Mouse (Mus musculus): ENCODE measurements around the gene Kantr. TPM values are rescaled to one million over a fixed set of nuclear protein-coding genes. Genes with fewer than 3 reads are reported as not detected.
"Not testable (repeated sequence)": the region's sequence is repeated elsewhere in the genome, so short reads cannot be mapped to it uniquely, and the experiment has no call there.

The Kantr gene
- polyA plus RNA-seq, 1 experiment, result not detected

DNA sequence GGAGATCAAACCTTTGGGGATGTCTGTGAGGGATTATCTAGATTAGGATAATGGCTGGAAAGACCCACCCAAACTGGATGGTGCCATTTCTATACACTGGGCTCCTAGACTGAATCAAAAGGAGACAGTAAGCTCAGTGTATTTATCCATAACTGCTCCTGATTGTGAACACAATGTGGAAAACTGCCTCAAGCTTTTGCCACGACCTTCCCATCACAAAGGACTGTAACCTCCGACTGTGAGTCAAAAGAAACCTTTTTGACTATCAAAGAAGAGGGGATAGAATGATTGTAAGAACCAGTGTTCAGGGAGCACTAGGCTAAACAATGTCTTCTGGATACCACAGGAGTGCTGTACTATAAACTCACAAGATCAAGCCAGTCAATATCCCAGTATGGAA lies 21.1 kb downstream of the Kantr start:
- peaks cover 40% of the 10 kb centered on the region for H3K4me1 ChIP-seq (ENCODE audit: control insufficient read depth)
- H3K9me3 ChIP-seq (ENCODE audit: control insufficient read depth, low read length), result no peaks in the 10 kb centered on the region
- H3K4me3 ChIP-seq (replicated peaks), result no peak overlapping the region
- H3K27me3 ChIP-seq (ENCODE audit: control insufficient read depth), result peaks cover 2% of the 10 kb centered on the region; the same call in 1 of the 2 replicates
- H3K36me3 ChIP-seq (ENCODE audit: control insufficient read depth), result peaks cover 3% of the 10 kb centered on the region
- TF ChIP-seq GATA1 (IDR thresholded peaks at IDR 0.05; ENCODE audit: low read length) (no peak), TAL1 (IDR thresholded peaks at IDR 0.05; ENCODE audit: low read length) (no peak)

- H3K4me3 ChIP-seq (replicated peaks); H3K27me3 ChIP-seq (ENCODE audit: control insufficient read depth): not testable (repeated sequence)
Measured at GRCm38 (mm10) chrX:152287026-152287425, 40.3 kb downstream of the Kantr start.

DNA sequence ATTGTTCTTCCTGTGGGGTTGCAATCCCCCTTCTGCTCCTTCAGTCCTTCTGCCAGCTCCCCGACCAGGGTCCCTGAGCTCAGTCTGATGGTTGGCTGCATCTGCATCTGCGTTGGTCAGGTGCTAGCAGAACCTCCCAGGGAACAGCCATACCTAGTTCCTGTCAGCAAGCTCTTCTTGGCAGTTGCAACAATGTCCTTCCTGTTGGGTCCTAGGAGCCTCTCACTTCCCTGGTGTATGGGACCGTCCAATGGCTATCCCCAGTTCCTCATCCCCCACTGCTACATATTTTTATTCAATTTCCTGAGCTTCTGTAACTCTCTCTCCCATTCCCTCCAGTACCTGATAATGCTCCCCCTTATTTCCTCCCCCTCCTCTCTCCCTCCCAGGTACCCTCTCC lies 42.5 kb downstream of the Kantr start:
- Histone ChIP-seq H3K4me3 (replicated peaks) (no peak overlapping the region), H3K27me3 (ENCODE audit: control insufficient read depth) (no peaks in the 10 kb centered on the region), H3K4me1 (ENCODE audit: control insufficient read depth) (peaks cover 13% of the 10 kb centered on the region), H3K36me3 (ENCODE audit: control insufficient read depth) (no peaks in the 10 kb centered on the region), H3K9me3 (ENCODE audit: control insufficient read depth, low read length) (peaks cover 4% of the 10 kb centered on the region)
- TF ChIP-seq GATA1 (IDR thresholded peaks at IDR 0.05; ENCODE audit: low read length) (no peak), TAL1 (IDR thresholded peaks at IDR 0.05; ENCODE audit: low read length) (no peak)

More at GRCm38 (mm10) chrX:152287026-152287425, 40.3 kb downstream of the Kantr start:
- H3K4me1 ChIP-seq (ENCODE audit: control insufficient read depth); H3K36me3 ChIP-seq (ENCODE audit: control insufficient read depth); H3K9me3 ChIP-seq (ENCODE audit: control insufficient read depth, low read length): not testable (repeated sequence)

DNA sequence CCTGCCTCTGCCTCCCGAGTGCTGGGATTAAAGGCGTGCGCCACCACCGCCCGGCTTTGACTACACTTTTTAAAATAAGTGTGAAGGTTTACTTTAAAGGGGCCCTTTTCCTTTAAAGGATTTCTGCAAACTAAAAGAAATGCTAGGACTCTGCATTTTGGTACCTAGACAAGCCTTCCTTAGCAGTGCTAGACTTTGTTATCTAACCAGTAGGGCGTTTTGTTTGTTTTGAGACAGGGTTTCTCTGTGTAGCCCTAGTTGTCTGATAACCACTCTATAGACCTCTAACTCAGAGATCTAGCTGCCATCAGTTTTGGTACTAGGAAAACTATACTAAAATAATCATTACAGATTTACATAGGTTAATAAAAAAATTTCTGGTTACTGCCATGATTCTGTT lies 47.9 kb downstream of the Kantr start:
- Histone ChIP-seq H3K27me3 (ENCODE audit: control insufficient read depth) (no peaks in the 10 kb centered on the region), H3K4me3 (replicated peaks) (no peak overlapping the region), H3K36me3 (ENCODE audit: control insufficient read depth) (peaks cover 27% of the 10 kb centered on the region), H3K9me3 (ENCODE audit: control insufficient read depth, low read length) (no peaks in the 10 kb centered on the region), H3K4me1 (ENCODE audit: control insufficient read depth) (peaks cover 22% of the 10 kb centered on the region)
- TF ChIP-seq TAL1 (IDR thresholded peaks at IDR 0.05; ENCODE audit: low read length), result no peak
- TF ChIP-seq GATA1 (IDR thresholded peaks at IDR 0.05; ENCODE audit: low read length), result no peak

- TF ChIP-seq GATA1 (IDR thresholded peaks at IDR 0.05; ENCODE audit: low read length), result no peak
- no peak for TF ChIP-seq TAL1 (IDR thresholded peaks at IDR 0.05; ENCODE audit: low read length)
- no peaks in the 10 kb centered on the region for H3K4me1 ChIP-seq (ENCODE audit: control insufficient read depth)
- H3K4me3 ChIP-seq (replicated peaks), result no peak overlapping the region
- peaks cover 99% of the 10 kb centered on the region for H3K36me3 ChIP-seq (ENCODE audit: control insufficient read depth)
- no peaks in the 10 kb centered on the region for H3K9me3 ChIP-seq (ENCODE audit: control insufficient read depth, low read length)
- H3K27me3 ChIP-seq (ENCODE audit: control insufficient read depth), result no peaks in the 10 kb centered on the region
Measured at GRCm38 (mm10) chrX:152271189-152271588, 56.1 kb downstream of the Kantr start.

Other genes starting within 250 kb of the Kantr start
- 0.01 and 0.05 TPM in 2 replicates for gene Iqsec2, start 183.2 kb downstream of the Kantr start, polyA plus RNA-seq (2012)
- 13.9 and 17.9 TPM in 2 replicates for gene Kdm5c, start 94.5 kb downstream of the Kantr start, polyA plus RNA-seq (2012)
- 0.21 and 0.28 TPM in 2 replicates for gene Tspyl2, start 14.9 kb upstream of the Kantr start, polyA plus RNA-seq (2012)
- not detected in 2 replicates for gene Gpr173, start 41.2 kb upstream of the Kantr start, polyA plus RNA-seq (2012)
- not detected in 2 replicates for gene Cldn34a, start 235.8 kb upstream of the Kantr start, polyA plus RNA-seq (2012)

Measured in erythroblast, embryonic 14.5 days (primary cell).